Mouse (Mus musculus) embryonic fibroblast, embryonic 13.5 days (primary cell): Measurements from ENCODE around the gene 4930507D05Rik.

Experiments
- CTCF ChIP-seq: IDR thresholded peaks from 2 replicates; pipeline ENCODE4 v1.5.1; 2011; ENCODE audit warnings: mild to moderate bottlenecking, control low read depth, low read length, moderate library complexity, borderline replicate concordance; ENCODE audit not compliant: insufficient read depth
- POLR2A ChIP-seq: IDR thresholded peaks from 2 replicates; pipeline ENCODE4 v1.6.1; 2011; ENCODE audit warnings: low read depth, mild to moderate bottlenecking, control low read depth, low read length, moderate library complexity

DNA sequence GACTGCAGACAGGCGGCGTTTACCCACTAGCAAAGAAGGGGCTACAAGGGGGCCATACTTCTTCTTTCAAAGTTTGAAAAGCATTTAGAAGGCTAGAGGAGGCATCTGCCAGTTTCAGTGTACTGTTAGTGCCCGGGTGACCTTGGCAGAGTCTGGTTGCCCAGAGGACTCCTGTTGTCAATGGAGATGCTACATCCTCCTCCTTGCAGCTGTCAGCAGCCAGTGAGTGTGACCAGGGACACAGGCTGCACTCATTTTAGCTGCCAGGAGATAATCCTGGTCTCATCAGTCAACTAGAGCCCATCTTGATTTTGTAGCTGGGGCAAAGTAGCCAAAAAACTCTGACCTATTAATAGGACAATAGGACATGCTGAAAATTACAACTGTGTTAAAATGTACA lies 28.2 kb upstream of the 4930507D05Rik start:
- no peak for TF ChIP-seq CTCF
- no peak for TF ChIP-seq POLR2A
